Mouse (Mus musculus): ENCODE results near the gene Tmem106c.

Gene Tmem106c

GRCm38 (mm10) chr15:97952137-97952888 lies 11.7 kb upstream of the Tmem106c start:
- in situ Hi-C loops (cut with MboI), result no loop called here

- in situ Hi-C loops (cut with MboI), result no loop called here
Observed at GRCm38 (mm10) chr15:97952889-97953189, 11.2 kb upstream of the Tmem106c start.

GRCm38 (mm10) chr15:97954671-97955070 lies 9.3 kb upstream of the Tmem106c start:
- in situ Hi-C loops (cut with MboI), result no loop called here

GRCm38 (mm10) chr15:97955286-97955685 lies 8.7 kb upstream of the Tmem106c start:
- in situ Hi-C loops (cut with MboI), result no loop called here

- in situ Hi-C loops (cut with MboI), result no loop called here
Observed at GRCm38 (mm10) chr15:97955742-97956141, 8.3 kb upstream of the Tmem106c start.

- in situ Hi-C loops (cut with MboI), result no loop called here
Observed at GRCm38 (mm10) chr15:97956416-97956815, 7.6 kb upstream of the Tmem106c start.

GRCm38 (mm10) chr15:97963329-97963988 lies 541 bp upstream of the Tmem106c start:
- in situ Hi-C loops (cut with MboI), result loop anchor here (10.0 kb wide), 1 partner anchor 249 kb away; no protein-coding TSS in a partner anchor

- in situ Hi-C loops (cut with MboI), result loop anchor here (10.0 kb wide), 1 partner anchor 250 kb away; no protein-coding TSS in a partner anchor
Observed at GRCm38 (mm10) chr15:97964836-97965187, 812 bp downstream of the Tmem106c start.

- in situ Hi-C loops (cut with MboI), result loop anchor here (10.0 kb wide), 1 partner anchor 251 kb away; no protein-coding TSS in a partner anchor
Observed at GRCm38 (mm10) chr15:97965311-97966045, 1.5 kb downstream of the Tmem106c start.

- in situ Hi-C loops (cut with MboI), result no loop called here
Observed at GRCm38 (mm10) chr15:97970299-97970698, 6.3 kb downstream of the Tmem106c start.

- in situ Hi-C loops (cut with MboI), result no loop called here
Observed at GRCm38 (mm10) chr15:97972580-97972979, 8.6 kb downstream of the Tmem106c start.

GRCm38 (mm10) chr15:97973248-97974005 lies 9.4 kb downstream of the Tmem106c start:
- in situ Hi-C loops (cut with MboI), result no loop called here

- in situ Hi-C loops (cut with MboI), result no loop called here
Observed at GRCm38 (mm10) chr15:97981560-97981959, 17.6 kb downstream of the Tmem106c start.

GRCm38 (mm10) chr15:97989544-97989943 lies 25.5 kb downstream of the Tmem106c start:
- in situ Hi-C loops (cut with MboI), result no loop called here

GRCm38 (mm10) chr15:97990124-97990523 lies 26.1 kb downstream of the Tmem106c start:
- in situ Hi-C loops (cut with MboI), result no loop called here

GRCm38 (mm10) chr15:97990721-97991120 lies 26.7 kb downstream of the Tmem106c start:
- in situ Hi-C loops (cut with MboI), result no loop called here

- in situ Hi-C loops (cut with MboI), result no loop called here
Observed at GRCm38 (mm10) chr15:97991285-97991895, 27.4 kb downstream of the Tmem106c start.

GRCm38 (mm10) chr15:97992027-97992711 lies 28.2 kb downstream of the Tmem106c start:
- in situ Hi-C loops (cut with MboI), result no loop called here

- in situ Hi-C loops (cut with MboI), result no loop called here
Observed at GRCm38 (mm10) chr15:97992712-97993286, 28.8 kb downstream of the Tmem106c start.

- in situ Hi-C loops (cut with MboI), result no loop called here
Observed at GRCm38 (mm10) chr15:97996716-97997256, 32.8 kb downstream of the Tmem106c start.

Measured in mature B cell (primary cell).